Mouse (Mus musculus) ovary, postnatal 14 days (tissue): ENCODE measurements around the gene Miga1.

Source experiments
- DNase-seq: peaks from one replicate; pipeline ENCODE4 v3.0.0; 2022; ENCODE audit warnings: low spot score

Miga1 gene

DNA sequence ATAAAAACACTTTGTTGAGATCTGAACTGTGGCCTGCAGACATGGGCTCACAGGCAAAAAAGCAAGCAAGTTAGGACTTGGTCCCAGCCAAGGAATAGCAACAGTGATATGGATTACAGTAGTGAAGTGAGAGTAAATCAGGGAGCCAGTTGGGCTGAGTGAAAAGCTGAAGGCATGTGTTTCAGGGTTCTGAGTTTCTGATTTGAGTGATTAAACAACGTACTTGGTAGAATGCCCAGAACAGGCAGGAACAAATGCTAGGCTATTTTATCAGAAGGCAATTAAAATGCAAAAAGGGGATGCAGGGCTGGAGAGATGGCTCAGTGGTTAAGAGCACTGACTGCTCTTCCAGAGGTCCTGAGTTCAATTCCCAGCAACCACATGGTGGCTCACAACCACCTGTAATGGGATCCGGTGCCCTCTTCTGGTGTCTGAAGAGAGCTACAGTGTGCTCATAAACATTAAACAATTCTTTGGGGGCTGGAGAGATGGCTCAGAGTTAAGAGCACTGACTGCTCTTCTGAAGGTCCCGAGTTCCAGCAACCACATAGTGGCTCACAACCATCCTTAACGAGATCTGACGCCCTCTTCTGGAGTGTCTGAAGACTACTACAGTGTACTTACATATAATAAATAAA, 94.8 kb downstream of the Miga1 start:
- no peak for DNase-seq

DNA sequence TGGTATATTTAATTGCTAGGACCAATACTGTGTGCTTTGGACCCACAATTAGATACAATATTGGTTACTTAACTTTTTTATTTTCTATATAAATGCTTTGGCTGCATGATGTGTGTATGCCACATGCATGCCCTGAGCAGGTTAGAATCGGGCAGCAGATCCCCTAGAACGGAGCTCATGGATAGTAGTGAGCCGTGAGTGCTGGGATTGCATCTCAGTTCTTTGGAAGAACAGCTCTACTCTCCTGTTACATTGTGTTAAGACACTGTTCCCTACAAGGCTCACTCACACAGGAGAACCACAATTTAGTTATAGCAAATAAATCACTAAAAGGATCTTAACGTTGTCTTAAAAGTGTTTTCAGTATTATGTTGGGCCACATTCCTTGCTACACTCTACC, 96.9 kb downstream of the Miga1 start:
- no peak for DNase-seq

DNA sequence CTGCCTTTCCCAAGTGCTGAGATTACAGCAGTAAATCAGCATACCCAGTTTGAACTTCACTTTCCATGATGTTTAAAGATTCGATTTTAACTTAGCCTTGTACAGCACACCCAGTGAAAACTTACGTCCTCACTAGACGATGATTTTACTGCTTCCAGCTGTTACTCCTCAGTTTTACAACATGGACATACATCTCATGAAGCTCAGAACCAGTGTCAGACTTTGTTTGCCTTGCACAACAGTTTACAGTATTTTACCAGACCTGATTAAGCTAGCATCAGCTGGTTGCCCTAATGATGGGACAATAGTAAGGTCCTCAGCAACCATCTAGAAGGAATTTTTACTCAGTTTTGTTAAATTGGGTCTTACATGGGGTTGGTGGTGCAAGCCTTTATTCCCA, 99.1 kb downstream of the Miga1 start:
- DNase-seq, result no peak

DNA sequence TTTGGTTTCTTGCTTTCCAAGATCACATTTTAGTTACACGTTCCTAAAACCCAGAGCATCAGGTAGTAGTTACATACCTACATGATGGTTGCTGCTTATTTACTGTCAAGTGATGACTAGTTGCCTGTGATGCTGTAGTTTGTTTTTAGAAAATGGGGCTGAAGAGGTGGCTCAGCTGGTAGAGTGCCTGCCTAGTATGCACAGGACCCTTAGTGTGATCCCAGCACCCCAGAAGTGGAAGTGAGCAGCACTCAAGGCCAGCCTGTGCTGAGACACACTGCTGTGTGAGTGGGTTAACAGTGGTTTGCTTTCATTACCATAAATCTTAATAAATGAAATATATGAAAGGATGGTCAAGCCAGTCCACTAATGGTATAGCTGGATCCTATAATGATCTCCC, 100.6 kb downstream of the Miga1 start:
- no peak for DNase-seq

DNA sequence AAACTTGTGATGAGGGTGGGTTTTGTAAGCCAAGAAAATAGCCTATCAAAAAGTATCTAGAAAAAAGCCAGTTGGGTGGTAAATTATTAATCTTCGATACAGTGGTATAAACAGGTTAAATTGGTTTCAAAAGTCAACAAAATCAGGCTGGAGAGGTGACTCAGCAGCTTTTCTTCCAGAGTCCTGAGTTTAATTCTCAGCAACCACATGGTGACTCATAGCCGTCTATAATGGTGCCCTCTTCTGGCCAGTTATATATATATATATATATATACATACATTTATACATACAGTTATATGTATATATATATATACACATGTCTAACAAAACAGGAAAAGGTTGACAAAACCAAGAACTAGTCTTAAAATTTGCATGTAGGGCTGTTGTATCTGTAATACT, 101.4 kb downstream of the Miga1 start:
- no peak for DNase-seq

DNA sequence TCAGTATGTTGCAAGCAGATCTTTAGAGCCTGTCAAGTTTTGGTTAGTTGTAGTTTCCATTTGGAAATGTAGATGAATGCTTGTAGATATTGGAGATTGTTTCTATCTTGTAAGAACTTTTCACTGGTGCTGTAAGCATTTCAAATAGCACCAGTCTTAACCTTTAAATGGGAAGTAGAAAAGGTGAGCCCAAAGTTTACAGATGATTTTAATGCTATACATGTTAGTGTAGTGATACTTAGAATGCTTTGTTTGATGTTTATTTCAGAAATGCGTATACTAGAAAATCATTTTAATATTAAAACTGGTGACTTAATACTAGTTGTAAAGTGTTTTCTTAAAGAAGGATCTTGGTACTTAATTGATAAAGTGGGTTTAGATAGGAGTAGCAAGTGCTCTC, 104.4 kb downstream of the Miga1 start:
- no peak for DNase-seq

DNA sequence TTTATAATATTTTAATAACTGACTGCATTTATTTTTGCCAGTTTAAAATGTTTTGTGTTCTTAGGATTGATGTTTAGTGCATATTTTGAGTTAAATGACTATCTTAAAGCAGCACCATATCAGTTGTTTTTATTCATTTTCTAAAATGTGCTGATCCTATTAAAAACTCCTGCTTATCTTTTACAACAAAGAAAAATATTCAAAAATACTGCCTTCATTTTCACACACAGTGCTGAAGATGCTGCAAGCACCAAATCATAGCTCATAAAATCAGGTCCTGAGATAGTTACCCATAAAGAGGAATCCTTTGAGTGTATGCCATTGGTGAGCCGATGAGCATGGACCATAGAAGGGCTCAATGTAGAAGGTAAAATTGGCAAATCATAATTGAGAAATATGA, 105.0 kb downstream of the Miga1 start:
- DNase-seq, result no peak

DNA sequence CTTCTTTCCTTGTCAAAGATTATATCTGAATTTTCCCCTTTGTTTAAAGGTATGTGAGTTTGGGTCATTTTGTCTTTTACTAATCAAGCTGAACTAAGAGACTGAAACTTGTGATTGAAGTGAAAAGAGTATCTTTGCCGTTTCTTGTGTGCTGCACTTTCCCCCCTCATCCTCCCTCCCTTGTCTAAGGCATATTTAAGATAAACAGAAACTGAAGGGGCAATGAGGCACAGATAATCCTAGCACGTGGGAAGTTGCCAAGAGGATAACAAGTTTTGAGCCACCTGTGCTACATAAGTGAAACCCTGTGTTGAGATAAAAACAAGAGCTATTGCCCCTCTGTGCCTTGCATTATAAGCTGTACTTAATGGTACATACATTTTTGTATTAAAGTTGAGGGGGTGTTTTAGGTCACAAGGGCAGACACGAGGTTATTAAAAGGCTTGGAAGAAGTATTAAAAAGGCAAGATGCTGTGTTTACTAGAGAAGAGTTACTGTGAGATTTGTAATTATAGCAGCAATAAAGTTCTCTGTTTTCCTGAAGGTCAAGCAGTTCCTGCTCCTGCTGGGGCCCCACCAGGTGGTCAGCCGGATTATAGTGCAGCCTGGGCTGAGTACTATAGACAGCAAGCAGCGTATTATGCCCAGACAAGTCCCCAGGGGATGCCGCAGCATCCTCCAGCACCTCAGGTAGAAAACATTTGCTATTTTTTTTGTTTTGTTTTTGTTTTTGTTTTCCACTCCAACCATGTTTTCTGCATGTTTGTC, 108.7 kb downstream of the Miga1 start:
- DNase-seq, result no peak

DNA sequence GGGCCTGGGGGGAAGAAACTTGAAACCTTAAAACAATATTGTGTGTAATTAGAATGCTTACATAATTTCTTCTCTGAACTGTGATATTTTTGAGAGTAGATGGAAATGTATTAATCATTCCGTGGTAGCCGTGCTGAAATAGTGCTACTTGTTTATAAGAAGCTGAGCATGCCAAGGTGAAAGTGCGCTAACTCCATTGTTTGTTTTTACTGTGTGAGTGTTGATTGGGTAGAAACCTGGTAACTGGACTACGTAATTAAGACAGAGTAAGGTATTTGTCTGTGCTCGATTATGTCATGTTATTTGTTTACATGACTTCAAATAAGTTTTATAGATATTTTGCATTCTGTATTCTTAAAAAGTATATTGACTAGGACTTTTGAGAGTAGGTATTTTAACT, 110.9 kb downstream of the Miga1 start:
- DNase-seq, result no peak

DNA sequence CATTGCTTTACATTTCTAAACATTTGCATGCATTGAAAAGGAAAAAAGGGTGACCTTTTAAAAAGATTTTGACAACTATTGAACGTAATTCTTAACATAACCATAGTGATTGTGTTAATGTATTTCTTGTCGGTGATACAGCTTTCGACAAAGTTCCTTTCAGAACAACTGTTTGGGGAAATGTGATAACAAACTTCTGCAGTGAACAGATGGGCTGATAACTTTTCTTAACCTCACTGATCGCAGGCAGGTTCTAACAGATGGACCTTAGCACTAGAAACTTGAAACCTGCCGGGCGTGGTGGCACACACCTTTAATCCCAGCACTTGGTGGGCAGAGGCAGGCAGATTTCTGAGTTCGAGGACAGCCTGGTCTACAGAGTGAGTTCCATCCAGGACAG, 111.4 kb downstream of the Miga1 start:
- DNase-seq, result no peak

DNA sequence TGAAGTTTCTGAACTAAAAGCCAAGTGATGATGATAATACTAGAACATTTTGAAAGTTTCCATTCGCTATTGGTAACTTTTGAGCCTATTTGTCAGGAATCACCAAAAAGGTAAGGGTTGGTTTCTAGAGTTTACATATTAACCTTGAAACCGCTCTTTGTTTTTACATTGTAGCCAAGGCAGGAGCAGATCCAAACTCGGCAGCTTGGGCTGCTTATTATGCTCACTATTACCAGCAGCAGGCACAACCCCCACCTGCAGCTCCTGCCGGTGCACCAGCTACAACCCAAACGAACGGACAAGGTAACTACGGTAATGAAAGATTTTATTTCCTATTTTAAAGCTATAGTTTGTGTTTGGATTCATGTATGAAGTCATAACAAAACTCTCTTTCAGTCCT, 114.3 kb downstream of the Miga1 start:
- no peak for DNase-seq

DNA sequence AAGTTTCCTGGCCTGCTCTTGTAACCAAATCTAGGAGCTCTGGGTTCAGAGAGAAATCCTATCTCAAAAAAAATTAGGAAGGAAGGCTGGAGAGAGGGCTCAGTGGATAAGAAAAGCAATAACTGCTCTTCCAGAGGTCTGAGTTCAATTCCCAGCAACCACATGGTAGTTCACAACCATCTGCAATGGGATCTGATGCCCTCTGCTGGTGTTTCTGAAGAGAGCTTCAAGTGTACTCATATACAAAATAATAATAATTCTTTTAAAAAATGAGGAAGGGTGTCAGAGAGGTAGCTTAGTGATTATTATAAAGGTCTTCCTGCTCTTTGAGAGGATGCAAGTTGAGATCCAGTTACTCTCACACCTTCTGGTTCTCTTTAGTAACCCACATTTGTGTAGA, 115.3 kb downstream of the Miga1 start:
- no peak for DNase-seq
